In genomic region chr3:106789930-106790329, GRCm38 (mm10) we compare ENCODE assay signal across 8 mouse cellular contexts. TPM values are rescaled to one million over a fixed set of nuclear protein-coding genes. Genes with fewer than 3 reads are reported as not detected.
A peak's percentile ranks its signal among the peaks of the same experiment; 100 is the strongest.
DNase-seq lines count a peak whose midpoint lies in the region; ATAC-seq lines count a peak whose summit lies in the region.

TSS of gene Cd53 (minus strand) at chr3:106790149.

- WGBS in macrophage (ENCODE audit: missing documents): 0% methylated on average over 1 of the region's 2 CpGs
- 80% methylated on average over 2 of the region's 2 CpGs for WGBS in forebrain, embryonic 10.5 days
- 89% methylated on average over 2 of the region's 2 CpGs for WGBS in forebrain, embryonic 12.5 days

- peak; percentile 3 for DNase-seq in gastrocnemius, adult 18-20 months (ENCODE audit: low spot score)
- no peak for DNase-seq in gastrocnemius, postnatal 10 days
- DNase-seq in A20 (ENCODE audit: low read depth, low spot score): peak; percentile 89
- DNase-seq in gonadal fat pad, adult 2 months (ENCODE audit: low read depth): no peak
- no peak for DNase-seq in ovary, adult 18-20 months (ENCODE audit: low spot score)
- DNase-seq in forebrain, embryonic 10.5 days (ENCODE audit: extremely low spot score, low spot score): no peak

- H3K27ac ChIP-seq in macrophage: peak within 1 kb of the TSS; percentile 91
- H3K27ac ChIP-seq in forebrain, embryonic 10.5 days: no peak within 1 kb of the TSS
- no peak within 1 kb of the TSS for H3K27ac ChIP-seq in forebrain, embryonic 12.5 days

- no peaks in the 10 kb centered on the region for H3K4me1 ChIP-seq in forebrain, embryonic 10.5 days
- H3K4me1 ChIP-seq in forebrain, embryonic 12.5 days: no peaks in the 10 kb centered on the region

- H3K27me3 ChIP-seq in forebrain, embryonic 10.5 days (ENCODE audit: poor library complexity, severe bottlenecking): no peaks in the 10 kb centered on the region
- no peaks in the 10 kb centered on the region for H3K27me3 ChIP-seq in forebrain, embryonic 12.5 days

- no peaks in the 10 kb centered on the region for H3K36me3 ChIP-seq in macrophage (ENCODE audit: inconsistent target)
- no peaks in the 10 kb centered on the region for H3K36me3 ChIP-seq in forebrain, embryonic 10.5 days (replicated peaks)
- no peaks in the 10 kb centered on the region for H3K36me3 ChIP-seq in forebrain, embryonic 12.5 days (replicated peaks)

- H3K79me2 ChIP-seq in macrophage (ENCODE audit: inconsistent target): peaks cover 50% of the 10 kb centered on the region

- no peaks in the 10 kb centered on the region for H3K9me3 ChIP-seq in forebrain, embryonic 10.5 days
- H3K9me3 ChIP-seq in forebrain, embryonic 12.5 days: no peaks in the 10 kb centered on the region

- H3K4me3 ChIP-seq in macrophage (ENCODE audit: inconsistent target): peak within 1 kb of the TSS; percentile 60
- no peak within 1 kb of the TSS for H3K4me3 ChIP-seq in forebrain, embryonic 10.5 days
- no peak within 1 kb of the TSS for H3K4me3 ChIP-seq in forebrain, embryonic 12.5 days (replicated peaks)

- ATAC-seq in forebrain, embryonic 12.5 days (ENCODE audit: low FRiP score): no peak

- no peak within 1 kb of the TSS for H3K9ac ChIP-seq in forebrain, embryonic 12.5 days

- no peak within 1 kb of the TSS for H3K4me2 ChIP-seq in forebrain, embryonic 12.5 days

RNA-seq across cellular contexts. Expression of gene Cd53, which starts in this region (rescaled TPM):
- under 1 TPM; 0.50 to 0.95 TPM for total RNA-seq in gastrocnemius, adult 18-20 months (2021)
- 1 to 10 TPM; 2.6 to 4.1 TPM for total RNA-seq in gastrocnemius, postnatal 10 days (2021)
- 9.3 and 11.3 TPM in 2 replicates for polyA plus RNA-seq in gonadal fat pad, adult 2 months (2012; rRNA removed)
- 100 to 1,000 TPM in 3 of 26 experiments, 10 to 100 TPM in 23; 20.5 to 107 (median 67.1) TPM for total RNA-seq in macrophage (2018; cell fraction: chromatin; rRNA removed)
- 1,000 to 10,000 TPM in 5 of 26 experiments, 100 to 1,000 TPM in 21; 475 to 1,111 (median 767) TPM for total RNA-seq in macrophage (2018; cell fraction: cytosol; rRNA removed)
- total RNA-seq in macrophage (2018; cell fraction: nucleus; rRNA removed): 100 to 1,000 TPM; 142 to 949 (median 473) TPM
- polyA plus RNA-seq in macrophage (2018): 844 to 1,170 TPM (median 895 TPM) in 3 replicates
- polyA plus RNA-seq in forebrain, embryonic 10.5 days (2016; fragmentation: Nextera tagmentation; extraction: Ambion mirVana): 2.3 and 2.9 TPM in 2 replicates
- 2.5 and 2.8 TPM in 2 replicates for polyA plus RNA-seq in forebrain, embryonic 12.5 days (2016; fragmentation: Nextera tagmentation; extraction: Ambion mirVana)

Comparison
In these comparisons a context has a peak if more than half of its experiments do, and no peak if none do; other contexts are left out.
1. RNA of gene Cd53 (polyA plus RNA-seq): 844 to 1,170 TPM in macrophage; 9.3 to 11.3 TPM in gonadal fat pad, adult 2 months, 2.3 to 2.9 TPM in forebrain, embryonic 10.5 days and 2.5 to 2.8 TPM in forebrain, embryonic 12.5 days; every median in the first group is over 10 times any median in the second.
2. Peak in DNase-seq in gastrocnemius, adult 18-20 months; RNA of the gene not detected or under 1 TPM.